Mouse (Mus musculus): ENCODE measurements around the gene Shcbp1l. TPM values are rescaled to one million over a fixed set of nuclear protein-coding genes. Genes with fewer than 3 reads are reported as not detected.

The Shcbp1l gene
- polyA plus RNA-seq, 1 experiment, result not detected

- Histone ChIP-seq H3K4me1 (ENCODE audit: control insufficient read depth, insufficient read depth, low read length) (no peaks in the 10 kb centered on the region), H3K27ac (ENCODE audit: insufficient read depth, low read depth, low read length) (no peak overlapping the region), H3K4me3 (ENCODE audit: insufficient read depth, low read depth, low read length) (no peak overlapping the region)
- TF ChIP-seq CTCF (IDR thresholded peaks at IDR 0.05; ENCODE audit: insufficient read depth, low read depth, low read length) (no peak), POLR2A (IDR thresholded peaks at IDR 0.05; ENCODE audit: insufficient read depth, low read depth, low read length) (no peak)
- WGBS, result 79% methylated on average over 4 of the region's 4 CpGs
These were observed 18.7 kb downstream of the Shcbp1l start for GRCm38 (mm10) chr1:153443632-153444031.

GRCm38 (mm10) chr1:153446120-153446831 lies 21.3 kb downstream of the Shcbp1l start:
- Histone ChIP-seq H3K27ac (ENCODE audit: insufficient read depth, low read depth, low read length) (no peak overlapping the region), H3K4me1 (ENCODE audit: control insufficient read depth, insufficient read depth, low read length) (no peaks in the 10 kb centered on the region), H3K4me3 (ENCODE audit: insufficient read depth, low read depth, low read length) (no peak overlapping the region)
- WGBS, result 96% methylated on average over 20 of the region's 20 CpGs
- TF ChIP-seq CTCF (IDR thresholded peaks at IDR 0.05; ENCODE audit: insufficient read depth, low read depth, low read length), result no peak
- no peak for TF ChIP-seq POLR2A (IDR thresholded peaks at IDR 0.05; ENCODE audit: insufficient read depth, low read depth, low read length)

GRCm38 (mm10) chr1:153451237-153452154 lies 26.5 kb downstream of the Shcbp1l start:
- H3K27ac ChIP-seq (ENCODE audit: insufficient read depth, low read depth, low read length), result no peak overlapping the region
- H3K4me1 ChIP-seq (ENCODE audit: control insufficient read depth, insufficient read depth, low read length), result no peaks in the 10 kb centered on the region
- WGBS, result 75% methylated on average over 10 of the region's 10 CpGs
- TF ChIP-seq POLR2A (IDR thresholded peaks at IDR 0.05; ENCODE audit: insufficient read depth, low read depth, low read length), result no peak
- no peak for TF ChIP-seq CTCF (IDR thresholded peaks at IDR 0.05; ENCODE audit: insufficient read depth, low read depth, low read length)
- no peak overlapping the region for H3K4me3 ChIP-seq (ENCODE audit: insufficient read depth, low read depth, low read length)

- WGBS, result 87% methylated on average over 3 of the region's 3 CpGs
- H3K4me3 ChIP-seq (ENCODE audit: insufficient read depth, low read depth, low read length), result no peak overlapping the region
- TF ChIP-seq CTCF (IDR thresholded peaks at IDR 0.05; ENCODE audit: insufficient read depth, low read depth, low read length) (no peak), POLR2A (IDR thresholded peaks at IDR 0.05; ENCODE audit: insufficient read depth, low read depth, low read length) (no peak)
- H3K4me1 ChIP-seq (ENCODE audit: control insufficient read depth, insufficient read depth, low read length), result no peaks in the 10 kb centered on the region
- H3K27ac ChIP-seq (ENCODE audit: insufficient read depth, low read depth, low read length), result no peak overlapping the region
These were observed 28.2 kb downstream of the Shcbp1l start for GRCm38 (mm10) chr1:153453146-153453642.

GRCm38 (mm10) chr1:153456137-153456536 lies 31.2 kb downstream of the Shcbp1l start:
- TF ChIP-seq CTCF (IDR thresholded peaks at IDR 0.05; ENCODE audit: insufficient read depth, low read depth, low read length), result no peak
- WGBS, result 87% methylated on average over 5 of the region's 5 CpGs

GRCm38 (mm10) chr1:153461796-153462195 lies 36.8 kb downstream of the Shcbp1l start:
- Histone ChIP-seq H3K4me1 (ENCODE audit: control insufficient read depth, insufficient read depth, low read length) (no peaks in the 10 kb centered on the region), H3K4me3 (ENCODE audit: insufficient read depth, low read depth, low read length) (no peak overlapping the region), H3K27ac (ENCODE audit: insufficient read depth, low read depth, low read length) (no peak overlapping the region)
- WGBS, result 65% methylated on average over 1 of the region's 1 CpGs
- no peak for TF ChIP-seq POLR2A (IDR thresholded peaks at IDR 0.05; ENCODE audit: insufficient read depth, low read depth, low read length)
- no peak for TF ChIP-seq CTCF (IDR thresholded peaks at IDR 0.05; ENCODE audit: insufficient read depth, low read depth, low read length)

More at GRCm38 (mm10) chr1:153456137-153456536, 31.2 kb downstream of the Shcbp1l start:
- Histone ChIP-seq H3K27ac (ENCODE audit: insufficient read depth, low read depth, low read length) (no peak overlapping the region), H3K4me3 (ENCODE audit: insufficient read depth, low read depth, low read length) (no peak overlapping the region), H3K4me1 (ENCODE audit: control insufficient read depth, insufficient read depth, low read length) (no peaks in the 10 kb centered on the region)

GRCm38 (mm10) chr1:153479296-153479695 lies 54.3 kb downstream of the Shcbp1l start:
- H3K4me3 ChIP-seq (ENCODE audit: insufficient read depth, low read depth, low read length), result no peak overlapping the region
- TF ChIP-seq POLR2A (IDR thresholded peaks at IDR 0.05; ENCODE audit: insufficient read depth, low read depth, low read length), result no peak
- TF ChIP-seq CTCF (IDR thresholded peaks at IDR 0.05; ENCODE audit: insufficient read depth, low read depth, low read length), result no peak
- WGBS, result 83% methylated on average over 1 of the region's 1 CpGs
- no peak overlapping the region for H3K27ac ChIP-seq (ENCODE audit: insufficient read depth, low read depth, low read length)
- no peaks in the 10 kb centered on the region for H3K4me1 ChIP-seq (ENCODE audit: control insufficient read depth, insufficient read depth, low read length)

GRCm38 (mm10) chr1:153480386-153481024 lies 55.5 kb downstream of the Shcbp1l start:
- H3K4me1 ChIP-seq (ENCODE audit: control insufficient read depth, insufficient read depth, low read length), result no peaks in the 10 kb centered on the region
- H3K27ac ChIP-seq (ENCODE audit: insufficient read depth, low read depth, low read length), result no peak overlapping the region
- no peak for TF ChIP-seq CTCF (IDR thresholded peaks at IDR 0.05; ENCODE audit: insufficient read depth, low read depth, low read length)
- no peak for TF ChIP-seq POLR2A (IDR thresholded peaks at IDR 0.05; ENCODE audit: insufficient read depth, low read depth, low read length)
- H3K4me3 ChIP-seq (ENCODE audit: insufficient read depth, low read depth, low read length), result no peak overlapping the region
- 41% methylated on average over 1 of the region's 1 CpGs for WGBS
